Mouse (Mus musculus): ENCODE results near the gene Sh3d19.
"Not testable (repeated sequence)": the region's sequence is repeated elsewhere in the genome, so short reads cannot be mapped to it uniquely, and the experiment has no call there.

Gene Sh3d19

GRCm38 (mm10) chr3:86093907-86094306 is 123.0 kb downstream of the Sh3d19 start:
- DNase-seq (ENCODE audit: low spot score): no peak

GRCm38 (mm10) chr3:86101956-86102355 is 131.0 kb downstream of the Sh3d19 start:
- no peak for DNase-seq (ENCODE audit: low spot score)

GRCm38 (mm10) chr3:86103449-86104291 is 132.8 kb downstream of the Sh3d19 start:
- DNase-seq (ENCODE audit: low spot score): no peak

DNA sequence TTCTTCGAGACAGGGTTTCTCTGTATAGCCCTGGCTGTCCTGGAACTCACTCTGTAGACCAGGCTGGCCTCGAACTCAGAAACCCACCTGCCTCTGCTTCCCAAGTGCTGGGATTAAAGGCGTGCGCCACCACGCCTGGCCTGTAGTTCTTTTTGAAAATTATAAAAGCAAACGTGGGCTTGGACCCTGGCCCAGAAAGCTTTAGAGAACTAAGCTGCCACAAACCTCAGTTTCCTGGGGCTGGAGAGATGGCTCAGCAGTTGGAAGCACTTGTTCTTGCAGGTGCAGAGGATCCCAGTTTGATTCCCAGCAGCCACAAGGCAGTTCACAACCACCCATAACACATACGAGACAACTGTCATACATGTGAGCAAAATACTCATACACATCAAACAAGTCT is 133.5 kb downstream of the Sh3d19 start:
- DNase-seq (ENCODE audit: low spot score): not testable (repeated sequence)

- no peak for DNase-seq (ENCODE audit: low spot score)
Measured at GRCm38 (mm10) chr3:86104909-86105308, 134.0 kb downstream of the Sh3d19 start.

DNA sequence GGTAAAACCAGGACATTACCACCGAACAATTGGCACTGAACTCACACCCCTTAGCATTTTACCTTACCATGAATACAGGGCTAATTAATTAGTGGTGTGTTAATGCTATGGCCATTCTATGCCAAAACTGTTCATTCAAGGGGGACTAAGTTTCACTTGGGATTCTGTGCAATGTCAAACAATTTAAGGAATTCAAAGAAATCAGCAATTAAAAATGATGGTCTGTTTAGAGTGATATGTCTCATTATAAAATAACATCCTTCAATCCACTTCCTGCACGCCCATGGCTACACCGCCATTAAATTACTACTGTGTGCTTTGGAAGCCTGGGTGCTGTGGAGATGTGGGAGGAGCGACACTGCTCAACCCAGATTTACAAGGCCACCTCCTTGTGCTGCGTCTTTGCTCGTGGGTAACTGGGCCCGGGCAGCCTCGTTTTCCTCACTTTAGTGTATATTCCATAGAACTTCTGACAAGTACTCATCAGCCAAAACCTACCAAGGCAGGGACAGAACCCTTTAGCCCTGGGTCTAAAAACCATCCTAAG is 135.2 kb downstream of the Sh3d19 start:
- no peak for DNase-seq (ENCODE audit: low spot score)

- DNase-seq (ENCODE audit: low spot score): no peak
Measured at GRCm38 (mm10) chr3:86107637-86108539, 137.0 kb downstream of the Sh3d19 start.

- no peak for DNase-seq (ENCODE audit: low spot score)
Measured at GRCm38 (mm10) chr3:86108576-86108975, 137.7 kb downstream of the Sh3d19 start.

DNA sequence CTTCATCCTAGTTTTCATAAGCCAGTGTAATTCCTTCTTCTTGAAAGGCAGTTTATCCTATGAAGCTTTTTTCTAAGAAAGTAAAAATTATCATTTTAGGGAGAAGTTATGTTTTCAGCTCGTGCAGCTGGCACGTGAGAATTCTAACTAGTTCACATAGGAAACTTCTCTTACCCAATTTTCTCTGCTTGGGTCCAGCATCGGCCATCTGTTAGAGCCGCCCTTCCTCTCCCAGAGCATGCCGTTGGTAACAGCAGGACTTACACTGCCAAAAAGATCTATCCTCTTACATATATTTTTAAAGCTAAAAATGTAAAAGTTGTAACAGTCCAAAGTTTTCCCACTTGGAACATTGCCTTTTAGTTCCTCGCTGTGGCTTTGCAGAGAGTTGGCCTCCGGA is 138.2 kb downstream of the Sh3d19 start:
- DNase-seq (ENCODE audit: low spot score): no peak

GRCm38 (mm10) chr3:86110077-86110476 is 139.2 kb downstream of the Sh3d19 start:
- DNase-seq (ENCODE audit: low spot score): no peak

GRCm38 (mm10) chr3:86112766-86113165 is 141.9 kb downstream of the Sh3d19 start:
- DNase-seq (ENCODE audit: low spot score): no peak

- peak; percentile 29 for DNase-seq (ENCODE audit: low spot score)
Measured at GRCm38 (mm10) chr3:86114659-86115338, 143.9 kb downstream of the Sh3d19 start.

DNA sequence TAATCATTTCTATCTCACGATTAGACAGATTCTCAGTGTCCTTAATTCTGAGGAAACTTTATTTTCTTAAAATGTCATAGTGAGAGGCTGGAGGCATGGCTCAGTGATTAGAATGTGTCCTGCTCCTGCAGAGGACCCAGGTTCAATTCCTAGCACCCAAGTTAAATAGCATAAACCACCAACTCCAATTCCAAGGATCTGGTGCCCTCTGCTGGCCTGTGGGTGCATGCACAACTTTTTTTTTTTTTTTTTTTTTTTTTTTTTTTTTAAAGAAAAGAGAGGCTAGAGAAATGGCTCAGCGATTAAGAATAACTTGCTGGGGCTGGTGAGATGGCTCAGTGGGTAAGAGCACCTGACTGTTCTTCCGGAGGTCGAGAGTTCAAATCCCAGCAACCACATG is 146.0 kb downstream of the Sh3d19 start:
- no peak for DNase-seq (ENCODE audit: low spot score)

DNA sequence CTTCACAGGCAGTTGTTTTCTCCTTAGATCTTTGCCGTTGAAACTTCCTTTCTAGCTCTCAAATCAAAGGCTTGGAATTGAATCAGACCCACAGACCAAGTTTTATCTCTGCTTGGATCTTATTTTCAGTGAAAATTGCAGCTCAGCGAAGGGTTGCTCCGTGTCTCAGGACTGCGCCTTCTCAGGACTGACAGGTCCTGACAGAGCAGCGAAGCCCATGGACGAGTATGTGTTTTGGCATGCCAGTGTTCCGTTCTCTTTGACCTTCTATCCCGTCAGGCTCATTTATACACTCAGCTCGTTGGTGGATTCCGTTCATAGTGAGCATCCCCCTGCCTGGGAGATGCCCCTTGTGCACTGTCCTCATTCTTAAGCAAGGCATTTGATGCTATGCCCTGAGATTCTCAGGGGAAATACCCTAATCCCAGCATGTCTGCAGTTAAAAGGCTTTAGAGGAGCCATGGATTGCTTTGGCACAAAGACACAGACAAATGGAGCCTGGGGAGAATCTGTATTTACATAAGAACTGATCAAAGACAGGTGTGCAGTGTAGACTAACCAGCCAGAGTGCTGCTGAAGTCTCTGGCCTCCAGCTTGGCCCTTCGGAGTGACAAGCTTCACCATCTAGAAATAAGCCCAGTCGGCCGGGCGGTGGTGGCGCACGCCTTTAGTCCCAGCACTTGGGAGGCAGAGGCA is 148.5 kb downstream of the Sh3d19 start:
- no peak for DNase-seq (ENCODE audit: low spot score)

GRCm38 (mm10) chr3:86122156-86122555 is 151.2 kb downstream of the Sh3d19 start:
- DNase-seq (ENCODE audit: low spot score): no peak

DNA sequence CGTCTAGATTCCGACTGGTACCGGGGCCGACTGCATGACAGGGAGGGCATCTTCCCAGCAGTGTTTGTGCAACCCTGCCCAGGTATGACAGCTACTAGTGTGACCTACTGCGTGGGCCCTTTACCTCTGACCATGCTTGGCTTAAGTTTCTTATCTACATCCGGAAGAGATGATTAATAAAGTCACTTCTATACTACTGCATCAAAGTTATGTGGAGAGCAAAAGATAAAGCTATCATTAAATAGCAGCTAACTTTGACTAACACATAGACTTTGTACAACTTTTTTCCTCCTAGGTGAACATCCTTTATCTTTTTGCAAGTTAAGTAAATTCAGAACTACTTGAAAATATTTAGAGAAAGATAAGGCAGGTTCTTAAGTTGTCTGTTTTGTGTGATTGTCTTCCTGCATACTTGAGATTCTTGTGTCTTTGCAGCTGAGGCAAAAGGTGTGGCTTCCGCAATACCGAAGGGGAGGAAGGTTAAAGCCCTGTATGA is 152.4 kb downstream of the Sh3d19 start:
- DNase-seq (ENCODE audit: low spot score): no peak

- peak; percentile 68 for DNase-seq (ENCODE audit: low spot score)
Measured at GRCm38 (mm10) chr3:86129757-86130156, 158.8 kb downstream of the Sh3d19 start.

DNA sequence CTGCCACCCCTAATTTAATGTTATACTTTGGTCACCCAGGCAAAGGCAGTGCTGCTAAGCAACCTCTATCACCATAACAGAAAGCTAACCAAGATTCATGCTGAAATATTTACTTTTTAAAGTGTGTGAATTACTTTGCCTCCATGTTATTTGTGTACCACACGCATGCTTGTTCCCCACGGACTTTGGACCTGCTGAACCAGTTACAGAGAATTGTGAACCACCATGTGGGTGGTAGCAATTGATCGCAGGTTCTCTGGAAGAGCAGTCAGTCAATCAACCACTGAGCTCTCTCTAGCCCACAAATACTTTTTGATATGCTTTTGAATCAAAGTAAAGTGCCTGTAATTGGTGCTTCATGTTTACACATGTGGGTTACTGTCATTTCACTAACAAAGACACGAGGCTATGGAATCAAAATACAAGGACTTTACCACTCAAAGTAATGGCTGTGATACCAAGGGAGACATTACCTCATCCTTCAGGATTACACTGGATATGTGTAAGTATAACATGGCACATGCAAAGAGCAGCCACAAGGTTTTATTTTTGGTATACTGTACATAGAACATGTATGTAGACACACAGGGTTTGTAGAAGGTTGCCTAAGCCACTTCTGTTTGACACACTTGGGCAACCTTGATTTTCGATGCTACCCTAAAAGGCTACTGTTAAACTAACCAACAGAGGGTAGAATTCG is 164.2 kb downstream of the Sh3d19 start:
- DNase-seq (ENCODE audit: low spot score): no peak

DNA sequence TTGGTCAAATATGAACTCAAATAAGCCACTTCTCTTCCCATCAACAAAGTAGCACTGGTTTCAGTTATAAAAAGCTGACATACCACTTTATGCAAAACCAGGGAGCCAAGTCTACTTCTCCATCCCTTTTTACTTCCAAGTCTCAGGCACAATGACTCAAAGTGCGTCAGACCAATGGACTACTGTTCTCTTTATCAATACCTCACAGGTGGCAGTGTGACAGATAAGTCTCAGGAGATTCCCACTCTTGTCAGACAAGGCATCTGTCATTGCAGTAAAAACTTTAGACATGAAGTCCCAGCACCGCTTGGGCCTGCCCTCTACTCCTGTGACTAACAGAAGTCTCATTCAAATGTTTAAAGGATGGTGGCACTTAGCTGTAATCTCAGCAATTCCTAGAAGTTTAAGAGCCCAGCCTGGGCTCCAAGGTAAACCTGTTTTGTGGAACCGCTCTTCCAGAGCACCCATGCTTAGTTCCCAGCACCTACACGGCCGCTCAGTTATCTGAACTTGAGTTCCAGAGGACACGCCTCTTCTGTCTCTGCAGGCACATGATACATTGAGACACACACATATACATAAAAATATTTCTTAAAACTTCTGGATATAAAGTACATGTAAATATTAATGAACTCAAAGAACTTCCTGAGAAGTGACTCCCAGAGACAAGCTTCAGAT is 165.1 kb downstream of the Sh3d19 start:
- DNase-seq (ENCODE audit: low spot score): no peak

DNA sequence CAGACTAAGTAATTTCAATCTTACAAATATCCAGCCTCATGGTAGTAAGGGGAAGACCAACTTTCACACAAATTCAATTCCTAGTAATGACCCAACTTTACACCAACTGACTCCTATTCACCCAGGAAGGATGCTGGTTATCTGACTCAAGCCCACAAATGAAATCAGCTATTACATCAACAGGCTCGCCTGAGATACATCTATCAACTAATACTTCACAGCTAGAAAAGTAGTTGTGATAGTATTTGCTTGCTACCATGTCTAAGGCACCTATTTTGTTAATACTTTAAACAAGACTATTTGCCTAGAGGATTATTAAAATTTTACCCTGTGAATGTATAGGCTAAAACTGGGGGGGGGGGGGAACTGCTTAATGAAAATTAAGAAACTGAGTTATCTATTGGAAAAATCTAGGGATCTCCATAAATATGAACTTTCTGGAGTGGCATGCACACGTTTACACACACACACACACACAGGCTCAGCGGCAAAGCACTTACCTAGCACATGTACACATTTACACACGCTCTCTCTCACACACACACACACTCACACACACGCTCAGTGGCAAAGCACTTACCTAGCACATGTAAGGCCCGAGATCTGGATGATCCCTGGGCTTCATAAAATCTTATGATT is 166.1 kb downstream of the Sh3d19 start:
- no peak for DNase-seq (ENCODE audit: low spot score)

Data from layer of hippocampus, adult 9-10 months (tissue).